Mouse (Mus musculus): Measurements from ENCODE around the gene Hoxd4.

Gene Hoxd4

GRCm38 (mm10) chr2:74679596-74679971, 32.1 kb upstream of the Hoxd4 start:
- no peak for DNase-seq (ENCODE audit: low spot score)

GRCm38 (mm10) chr2:74679980-74680379, 31.7 kb upstream of the Hoxd4 start:
- DNase-seq (ENCODE audit: low spot score), result no peak

GRCm38 (mm10) chr2:74680561-74681398, 30.9 kb upstream of the Hoxd4 start:
- no peak for DNase-seq (ENCODE audit: low spot score)

GRCm38 (mm10) chr2:74681594-74682531, 29.9 kb upstream of the Hoxd4 start:
- DNase-seq (ENCODE audit: low spot score), result peak; percentile 35

- no peak for DNase-seq (ENCODE audit: low spot score)
Observed at GRCm38 (mm10) chr2:74682796-74683195, 28.9 kb upstream of the Hoxd4 start.

GRCm38 (mm10) chr2:74683471-74683951, 28.2 kb upstream of the Hoxd4 start:
- no peak for DNase-seq (ENCODE audit: low spot score)

GRCm38 (mm10) chr2:74684106-74684505, 27.6 kb upstream of the Hoxd4 start:
- DNase-seq (ENCODE audit: low spot score), result no peak

- DNase-seq (ENCODE audit: low spot score), result no peak
Observed at GRCm38 (mm10) chr2:74685059-74685603, 26.6 kb upstream of the Hoxd4 start.

GRCm38 (mm10) chr2:74686301-74686987, 25.3 kb upstream of the Hoxd4 start:
- peak; percentile 57 for DNase-seq (ENCODE audit: low spot score)

GRCm38 (mm10) chr2:74686988-74687697, 24.6 kb upstream of the Hoxd4 start:
- DNase-seq (ENCODE audit: low spot score), result no peak

- DNase-seq (ENCODE audit: low spot score), result no peak
Observed at GRCm38 (mm10) chr2:74687698-74688555, 23.8 kb upstream of the Hoxd4 start.

GRCm38 (mm10) chr2:74688795-74689573, 22.7 kb upstream of the Hoxd4 start:
- DNase-seq (ENCODE audit: low spot score), result no peak

GRCm38 (mm10) chr2:74689574-74690337, 22.0 kb upstream of the Hoxd4 start:
- DNase-seq (ENCODE audit: low spot score), result no peak

GRCm38 (mm10) chr2:74690338-74690716, 21.4 kb upstream of the Hoxd4 start:
- no peak for DNase-seq (ENCODE audit: low spot score)

GRCm38 (mm10) chr2:74691022-74691951, 20.4 kb upstream of the Hoxd4 start, which contains the start of gene Hoxd10:
TSS of gene Hoxd10 (plus strand) at chr2:74691924.
- DNase-seq (ENCODE audit: low spot score), result peak; percentile 65

- no peak for DNase-seq (ENCODE audit: low spot score)
Observed at GRCm38 (mm10) chr2:74691995-74692807, 19.5 kb upstream of the Hoxd4 start.

Data from urinary bladder, postnatal 25 days (tissue).